Mouse (Mus musculus) stomach, embryonic 16.5 days (tissue): Measurements from ENCODE around the gene Vps36. TPM values are rescaled to one million over a fixed set of nuclear protein-coding genes. Genes with fewer than 3 reads are reported as not detected.

ENCODE experiments used
- ATAC-seq: fragments of 200-750 bp; cut with Nextera tagmentation; 2 replicates; pipeline ENCODE4 v1.8.0; 2017; ENCODE audit warnings: moderate number of reproducible peaks, moderate TSS enrichment; ENCODE audit not compliant: insufficient read depth, low FRiP score
- H3K27ac ChIP-seq: fragments of 300-500 bp; sonication (generic); 2 replicates; pipeline ENCODE4 v1.5.1; 2014; ENCODE audit warnings: low read length
- H3K27me3 ChIP-seq: fragments of 300-500 bp; sonication (generic); 2 replicates; pipeline ENCODE4 v1.6.1; 2014; ENCODE audit warnings: low read length, control low read depth, mixed read lengths; ENCODE audit not compliant: control insufficient read depth, insufficient read depth
- H3K36me3 ChIP-seq: fragments of 300-500 bp; sonication (generic); 2 replicates; pipeline ENCODE4 v1.6.1; 2014; ENCODE audit warnings: low read length; ENCODE audit not compliant: control insufficient read depth, insufficient read depth
- H3K4me1 ChIP-seq: fragments of 300-500 bp; sonication (generic); 2 replicates; pipeline ENCODE4 v1.6.1; 2014; ENCODE audit warnings: low read length, control low read depth, mixed read lengths; ENCODE audit not compliant: control insufficient read depth, insufficient read depth
- H3K4me2 ChIP-seq: fragments of 300-500 bp; sonication (generic); 2 replicates; pipeline ENCODE4 v1.6.1; 2014; ENCODE audit warnings: low read depth, low read length, mixed read lengths
- H3K4me3 ChIP-seq: fragments of 300-500 bp; sonication (generic); replicated peaks from 2 replicates; pipeline ENCODE4 v1.5.1; 2014; ENCODE audit warnings: mild to moderate bottlenecking, low read length
- H3K9ac ChIP-seq: fragments of 300-500 bp; sonication (generic); 2 replicates; pipeline ENCODE4 v1.6.1; 2014; ENCODE audit warnings: low read length
- H3K9me3 ChIP-seq: fragments of 300-500 bp; sonication (generic); replicated peaks from 2 replicates; pipeline ENCODE4 v1.6.1; 2016; ENCODE audit warnings: low read length, control low read depth; ENCODE audit not compliant: control insufficient read depth
- WGBS: fragments of 180-500 bp; shearing (Covaris S2); extraction: QIAGEN DNeasy Blood & Tissue Kit; methylation state at CpG from one replicate; pipeline ENCODE4 v1.1.7; 2014; 5-methylcytosine and 5-hydroxymethylcytosine counted together
- polyA plus RNA-seq: library from polyadenylated mRNA; unstranded; fragments of >200 nt; fragmentation: Nextera tagmentation; extraction: Ambion mirVana; gene quantifications from 2 replicates; pipeline ENCODE4 v1.2.1, GENCODE M21; 2015

The Vps36 gene
- polyA plus RNA-seq, 1 experiment from 2014 or later, result 42.8 TPM

GRCm38 (mm10) chr8:22245663-22246062 is 53.1 kb downstream of the Vps36 start:
- WGBS, result 59% methylated on average over 1 of the region's 1 CpGs
- H3K36me3 ChIP-seq, result no peaks in the 10 kb centered on the region
- H3K27me3 ChIP-seq, result no peaks in the 10 kb centered on the region
- ATAC-seq, result no peak
- H3K9ac ChIP-seq, result no peak overlapping the region
- H3K4me3 ChIP-seq, result no peak overlapping the region
- H3K9me3 ChIP-seq, result no peaks in the 10 kb centered on the region
- H3K4me2 ChIP-seq, result no peak overlapping the region
- no peak overlapping the region for H3K27ac ChIP-seq
- no peaks in the 10 kb centered on the region for H3K4me1 ChIP-seq

GRCm38 (mm10) chr8:22247956-22248355 is 55.3 kb downstream of the Vps36 start:
- no peak for ATAC-seq
- H3K9me3 ChIP-seq, result no peaks in the 10 kb centered on the region
- 87% methylated on average over 12 of the region's 12 CpGs for WGBS
- no peak overlapping the region for H3K4me3 ChIP-seq
- no peak overlapping the region for H3K9ac ChIP-seq
- H3K4me1 ChIP-seq, result no peaks in the 10 kb centered on the region
- no peak overlapping the region for H3K4me2 ChIP-seq
- no peaks in the 10 kb centered on the region for H3K27me3 ChIP-seq
- no peaks in the 10 kb centered on the region for H3K36me3 ChIP-seq
- H3K27ac ChIP-seq, result no peak overlapping the region

GRCm38 (mm10) chr8:22249080-22249479 is 56.5 kb downstream of the Vps36 start:
- H3K27me3 ChIP-seq, result no peaks in the 10 kb centered on the region
- no peak for ATAC-seq

GRCm38 (mm10) chr8:22258946-22259450 is 66.4 kb downstream of the Vps36 start:
- no peak overlapping the region for H3K4me2 ChIP-seq
- WGBS, result 84% methylated on average over 18 of the region's 18 CpGs
- peaks cover 5% of the 10 kb centered on the region for H3K4me1 ChIP-seq
- H3K27me3 ChIP-seq, result no peaks in the 10 kb centered on the region
- ATAC-seq, result no peak
- H3K4me3 ChIP-seq, result no peak overlapping the region
- H3K9me3 ChIP-seq, result no peaks in the 10 kb centered on the region
- peaks cover 6% of the 10 kb centered on the region for H3K36me3 ChIP-seq
- no peak overlapping the region for H3K27ac ChIP-seq
- H3K9ac ChIP-seq, result no peak overlapping the region

More at GRCm38 (mm10) chr8:22249080-22249479, 56.5 kb downstream of the Vps36 start:
- no peak overlapping the region for H3K27ac ChIP-seq
- WGBS, result 70% methylated on average over 9 of the region's 9 CpGs
- H3K36me3 ChIP-seq, result no peaks in the 10 kb centered on the region
- H3K9me3 ChIP-seq, result no peaks in the 10 kb centered on the region
- no peak overlapping the region for H3K4me2 ChIP-seq
- H3K4me1 ChIP-seq, result no peaks in the 10 kb centered on the region
- no peak overlapping the region for H3K9ac ChIP-seq
- no peak overlapping the region for H3K4me3 ChIP-seq

- H3K4me1 ChIP-seq, result peaks cover 5% of the 10 kb centered on the region
- no peak for ATAC-seq
- no peaks in the 10 kb centered on the region for H3K27me3 ChIP-seq
- no peak overlapping the region for H3K4me3 ChIP-seq
- H3K27ac ChIP-seq, result no peak overlapping the region
- H3K4me2 ChIP-seq, result no peak overlapping the region
- H3K36me3 ChIP-seq, result peaks cover 6% of the 10 kb centered on the region
- H3K9ac ChIP-seq, result no peak overlapping the region
- 85% methylated on average over 12 of the region's 12 CpGs for WGBS
- no peaks in the 10 kb centered on the region for H3K9me3 ChIP-seq
These were observed 66.9 kb downstream of the Vps36 start for GRCm38 (mm10) chr8:22259531-22259930.

GRCm38 (mm10) chr8:22260091-22260722 is 67.6 kb downstream of the Vps36 start:
- Histone ChIP-seq H3K27me3 (no peaks in the 10 kb centered on the region), H3K27ac (no peak overlapping the region; the same call in 1 of the 2 replicates), H3K9me3 (no peaks in the 10 kb centered on the region), H3K4me1 (peaks cover 5% of the 10 kb centered on the region), H3K9ac (no peak overlapping the region), H3K4me3 (no peak overlapping the region), H3K36me3 (peaks cover 6% of the 10 kb centered on the region), H3K4me2 (no peak overlapping the region)
- WGBS, result 21% methylated on average over 9 of the region's 9 CpGs
- ATAC-seq, result no peak; the same call in 1 of the 2 replicates

- H3K27ac ChIP-seq, result no peak overlapping the region
These were observed 69.7 kb downstream of the Vps36 start for GRCm38 (mm10) chr8:22262267-22262666.

GRCm38 (mm10) chr8:22264292-22264691 is 71.7 kb downstream of the Vps36 start:
- no peaks in the 10 kb centered on the region for H3K27me3 ChIP-seq
- no peak overlapping the region for H3K4me3 ChIP-seq
- ATAC-seq, result no peak
- WGBS, result 82% methylated on average over 6 of the region's 6 CpGs
- H3K36me3 ChIP-seq, result no peaks in the 10 kb centered on the region
- peaks cover 5% of the 10 kb centered on the region for H3K4me1 ChIP-seq
- H3K27ac ChIP-seq, result no peak overlapping the region
- H3K9me3 ChIP-seq, result no peaks in the 10 kb centered on the region
- no peak overlapping the region for H3K4me2 ChIP-seq
- H3K9ac ChIP-seq, result no peak overlapping the region

More at GRCm38 (mm10) chr8:22262267-22262666, 69.7 kb downstream of the Vps36 start:
- Histone ChIP-seq H3K27me3 (no peaks in the 10 kb centered on the region), H3K4me1 (peaks cover 5% of the 10 kb centered on the region), H3K4me2 (no peak overlapping the region), H3K9ac (no peak overlapping the region), H3K4me3 (no peak overlapping the region), H3K9me3 (no peaks in the 10 kb centered on the region), H3K36me3 (peaks cover 6% of the 10 kb centered on the region)
- no peak for ATAC-seq
- WGBS, result 86% methylated on average over 3 of the region's 3 CpGs

GRCm38 (mm10) chr8:22264787-22265186 is 72.2 kb downstream of the Vps36 start:
- H3K4me2 ChIP-seq, result no peak overlapping the region
- no peak overlapping the region for H3K9ac ChIP-seq
- no peak overlapping the region for H3K4me3 ChIP-seq
- no peak for ATAC-seq
- H3K36me3 ChIP-seq, result no peaks in the 10 kb centered on the region
- H3K4me1 ChIP-seq, result peaks cover 5% of the 10 kb centered on the region
- 75% methylated on average over 6 of the region's 6 CpGs for WGBS
- no peaks in the 10 kb centered on the region for H3K9me3 ChIP-seq
- H3K27ac ChIP-seq, result no peak overlapping the region
- H3K27me3 ChIP-seq, result no peaks in the 10 kb centered on the region
